Mouse (Mus musculus) midbrain, embryonic 14.5 days (tissue): ENCODE measurements at regions not wholly inside any gene's neighbourhood (a gene's known extent, or its start where the extent isn't known, plus 50 kb on each side); places are given as distances from the start of the nearest gene placed in this dataset.

Experiments
- ATAC-seq: fragments of 200-750 bp; cut with Nextera tagmentation; 2 replicates; pipeline ENCODE4 v1.8.0; 2017; ENCODE audit warnings: moderate number of reproducible peaks, moderate library complexity; ENCODE audit not compliant: low FRiP score, low TSS enrichment
- DNase-seq: peaks from one replicate; pipeline ENCODE4 v3.0.0-alpha.2; 2015
- H3K27ac ChIP-seq: fragments of 300-500 bp; sonication (generic); replicated peaks from 2 replicates; pipeline ENCODE4 v1.5.1; 2014; ENCODE audit warnings: mild to moderate bottlenecking, low read depth, low read length, moderate library complexity
- H3K27me3 ChIP-seq: fragments of 300-500 bp; sonication (generic); 2 replicates; pipeline ENCODE4 v1.6.1; 2014; ENCODE audit warnings: low read length, control low read depth, mixed read lengths; ENCODE audit not compliant: control insufficient read depth, insufficient read depth
- H3K36me3 ChIP-seq: fragments of 300-500 bp; sonication (generic); 2 replicates; pipeline ENCODE4 v1.6.1; 2014; ENCODE audit warnings: low read length, control low read depth; ENCODE audit not compliant: control insufficient read depth, insufficient read depth
- H3K4me1 ChIP-seq: fragments of 300-500 bp; sonication (generic); 2 replicates; pipeline ENCODE4 v1.6.1; 2014; ENCODE audit warnings: mild to moderate bottlenecking, antibody characterized with exemption, low read length, control low read depth; ENCODE audit not compliant: control insufficient read depth, insufficient read depth
- H3K4me2 ChIP-seq: fragments of 300-500 bp; sonication (generic); 2 replicates; pipeline ENCODE4 v1.6.1; 2014; ENCODE audit warnings: mild to moderate bottlenecking, low read length, moderate library complexity
- H3K4me3 ChIP-seq: fragments of 300-500 bp; sonication (generic); replicated peaks from 2 replicates; pipeline ENCODE4 v1.5.1; 2014; ENCODE audit warnings: low read depth, low read length
- H3K9ac ChIP-seq: fragments of 300-500 bp; sonication (generic); replicated peaks from 2 replicates; pipeline ENCODE4 v1.6.1; 2014; ENCODE audit warnings: mild to moderate bottlenecking, low read length, moderate library complexity
- H3K9me3 ChIP-seq: fragments of 300-500 bp; sonication (generic); 2 replicates; pipeline ENCODE4 v1.6.1; 2016; ENCODE audit warnings: low read length, control low read depth, mixed read lengths; ENCODE audit not compliant: control insufficient read depth
- WGBS: fragments of 180-500 bp; shearing (Covaris S2); extraction: QIAGEN DNeasy Blood & Tissue Kit; methylation state at CpG from one replicate; pipeline ENCODE4 v1.1.7; 2014; 5-methylcytosine and 5-hydroxymethylcytosine counted together

DNA sequence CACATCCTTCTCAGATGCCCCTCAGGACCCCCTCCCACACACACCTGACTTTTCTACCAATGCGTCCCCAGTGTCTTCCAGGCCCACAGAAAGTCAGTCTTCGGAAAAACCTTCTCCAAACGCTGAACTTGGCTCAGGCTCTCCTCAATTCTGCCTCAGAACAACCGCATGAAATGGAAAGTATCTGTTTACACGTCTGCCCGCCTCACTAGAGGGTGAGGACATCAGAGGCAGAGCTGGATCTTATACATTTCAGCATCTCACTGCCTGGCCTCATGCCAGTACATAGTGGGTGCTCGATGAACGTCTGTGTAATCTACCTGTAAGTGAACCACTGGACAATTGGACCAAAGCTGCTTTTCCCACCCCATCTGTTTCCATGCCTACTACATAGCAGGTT, 189.1 kb upstream of the 4930412O13Rik start:
- Histone ChIP-seq H3K9ac (no peak overlapping the region), H3K4me3 (no peak overlapping the region), H3K4me2 (no peak overlapping the region), H3K9me3 (no peaks in the 10 kb centered on the region), H3K36me3 (no peaks in the 10 kb centered on the region), H3K4me1 (no peaks in the 10 kb centered on the region), H3K27ac (no peak overlapping the region), H3K27me3 (no peaks in the 10 kb centered on the region)
- DNase-seq (no peak), ATAC-seq (no peak)
- 86% methylated on average over 8 of the region's 8 CpGs for WGBS

GRCm38 (mm10) chr2:9693351-9693750, 187.7 kb upstream of the 4930412O13Rik start:
- ATAC-seq (no peak), DNase-seq (no peak)
- Histone ChIP-seq H3K27ac (no peak overlapping the region), H3K4me2 (no peak overlapping the region), H3K9me3 (no peaks in the 10 kb centered on the region), H3K4me3 (no peak overlapping the region), H3K36me3 (no peaks in the 10 kb centered on the region), H3K4me1 (no peaks in the 10 kb centered on the region), H3K9ac (no peak overlapping the region), H3K27me3 (no peaks in the 10 kb centered on the region)
- WGBS, result 84% methylated on average over 9 of the region's 9 CpGs

DNA sequence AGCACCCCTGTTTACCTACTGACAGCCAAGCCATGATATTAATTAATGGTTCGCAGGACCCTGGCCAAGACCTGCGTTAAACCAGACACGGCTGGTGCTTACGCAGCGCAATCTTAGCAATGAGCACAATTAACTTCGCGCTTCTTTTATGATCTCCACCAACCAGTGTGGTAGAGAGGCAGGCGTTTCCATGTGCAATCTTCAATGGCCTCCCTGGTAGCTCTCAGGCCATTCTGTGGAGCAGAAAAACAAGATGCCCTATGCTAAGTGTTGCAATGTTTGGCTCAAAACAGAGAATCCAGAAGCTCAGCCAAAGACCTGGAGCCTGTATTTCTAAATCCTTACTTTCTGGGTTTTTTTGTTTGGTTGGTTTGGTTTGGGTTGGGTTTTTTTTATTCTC, 186.9 kb upstream of the 4930412O13Rik start:
- Histone ChIP-seq H3K27me3 (no peaks in the 10 kb centered on the region), H3K27ac (no peak overlapping the region), H3K4me3 (no peak overlapping the region), H3K9ac (no peak overlapping the region), H3K36me3 (no peaks in the 10 kb centered on the region), H3K4me1 (no peaks in the 10 kb centered on the region), H3K4me2 (no peak overlapping the region), H3K9me3 (no peaks in the 10 kb centered on the region)
- ATAC-seq, result no peak
- 90% methylated on average over 8 of the region's 8 CpGs for WGBS
- DNase-seq, result no peak

DNA sequence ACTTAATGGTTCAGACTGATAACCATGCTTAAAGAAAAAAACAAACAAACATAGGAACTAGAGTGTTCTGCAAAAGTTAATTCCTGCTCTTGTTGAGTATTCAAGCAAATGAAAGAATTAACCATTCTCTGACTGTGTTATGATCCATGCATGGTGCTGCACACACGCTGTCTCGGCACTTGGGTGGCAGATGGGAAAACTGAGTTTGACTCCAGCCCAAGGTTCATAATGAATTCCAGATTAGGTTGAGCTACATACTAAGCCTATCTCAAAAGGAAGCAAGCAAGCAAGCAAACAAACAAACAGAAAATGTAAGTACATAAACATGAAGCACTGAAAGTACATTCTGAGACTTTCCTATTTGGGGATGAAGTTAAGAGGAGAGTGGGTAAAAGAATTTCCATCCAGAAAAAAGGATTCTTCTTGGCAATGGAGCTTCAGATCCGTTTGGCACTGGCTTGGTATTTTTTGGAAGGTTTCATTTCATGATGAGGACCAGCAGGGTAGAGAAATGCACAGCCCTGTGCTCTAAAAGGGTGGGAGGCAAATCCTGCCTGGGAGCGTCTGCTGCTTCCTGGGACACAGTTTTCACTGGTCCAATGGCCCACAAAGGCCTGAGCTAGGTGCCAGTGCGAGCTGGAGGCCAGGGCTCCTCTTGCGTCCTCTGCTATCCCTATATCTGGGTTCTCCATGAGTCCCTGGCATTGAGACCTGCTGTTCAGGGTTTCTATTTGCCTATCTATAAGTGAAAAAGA, 183.3 kb upstream of the 4930412O13Rik start:
- WGBS, result 82% methylated on average over 6 of the region's 6 CpGs
- Histone ChIP-seq H3K9me3 (no peaks in the 10 kb centered on the region), H3K4me3 (no peak overlapping the region), H3K9ac (no peak overlapping the region), H3K4me1 (no peaks in the 10 kb centered on the region), H3K27ac (no peak overlapping the region), H3K27me3 (no peaks in the 10 kb centered on the region), H3K36me3 (no peaks in the 10 kb centered on the region), H3K4me2 (no peak overlapping the region)
- DNase-seq, result no peak
- ATAC-seq, result no peak

DNA sequence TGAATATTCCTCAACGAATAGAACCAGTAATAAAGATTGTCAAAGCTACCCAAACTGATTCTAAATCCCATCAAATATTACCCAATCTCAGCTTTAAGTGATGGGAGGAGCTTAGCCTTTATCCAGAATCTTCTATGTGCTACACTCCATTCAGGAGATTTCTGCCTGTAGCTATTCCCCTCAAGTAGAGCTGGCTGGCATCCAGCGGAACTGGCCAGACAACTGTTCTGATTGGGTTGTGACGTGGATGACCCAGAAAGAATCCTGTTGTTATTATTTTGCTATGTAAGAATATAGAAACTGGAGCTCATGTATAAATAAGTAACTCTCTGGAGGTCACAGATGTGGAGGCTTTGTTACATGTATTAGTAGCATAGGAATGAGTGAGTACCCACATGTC, 176.8 kb upstream of the 4930412O13Rik start:
- 86% methylated on average over 3 of the region's 3 CpGs for WGBS
- H3K4me3 ChIP-seq, result no peak overlapping the region
- no peak overlapping the region for H3K27ac ChIP-seq
- ATAC-seq (no peak), DNase-seq (no peak)
- no peaks in the 10 kb centered on the region for H3K36me3 ChIP-seq
- no peak overlapping the region for H3K4me2 ChIP-seq
- H3K4me1 ChIP-seq, result no peaks in the 10 kb centered on the region
- H3K9me3 ChIP-seq, result no peaks in the 10 kb centered on the region
- no peak overlapping the region for H3K9ac ChIP-seq
- no peaks in the 10 kb centered on the region for H3K27me3 ChIP-seq

- Histone ChIP-seq H3K27ac (no peak overlapping the region), H3K9me3 (no peaks in the 10 kb centered on the region), H3K4me1 (no peaks in the 10 kb centered on the region), H3K27me3 (no peaks in the 10 kb centered on the region), H3K4me2 (no peak overlapping the region), H3K4me3 (no peak overlapping the region), H3K36me3 (no peaks in the 10 kb centered on the region), H3K9ac (no peak overlapping the region)
- ATAC-seq, result no peak
- 82% methylated on average over 7 of the region's 7 CpGs for WGBS
- DNase-seq, result no peak
These were observed 171.6 kb upstream of the 4930412O13Rik start for GRCm38 (mm10) chr2:9709466-9709865.

DNA sequence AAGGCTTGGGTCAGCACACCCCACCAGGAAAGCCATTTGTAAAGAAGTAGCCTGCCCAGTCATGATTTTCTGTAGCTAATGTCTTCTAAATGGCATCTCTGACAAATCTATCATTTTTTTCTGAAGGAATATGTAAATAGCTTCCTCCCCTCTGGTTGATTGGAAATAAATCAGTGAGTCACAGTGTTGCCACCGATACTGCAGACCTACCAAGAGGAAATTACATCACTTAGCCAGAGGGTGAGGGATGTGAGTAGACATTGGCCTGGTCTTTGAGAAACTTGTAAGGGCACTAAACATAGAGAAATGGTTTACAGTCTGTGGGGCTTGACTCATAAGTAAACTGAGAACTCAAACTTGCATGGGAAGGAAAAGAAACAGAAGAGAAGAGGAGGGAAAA, 163.1 kb upstream of the 4930412O13Rik start:
- Histone ChIP-seq H3K9ac (no peak overlapping the region), H3K4me2 (no peak overlapping the region), H3K4me3 (no peak overlapping the region), H3K27ac (no peak overlapping the region), H3K4me1 (no peaks in the 10 kb centered on the region), H3K36me3 (no peaks in the 10 kb centered on the region), H3K9me3 (no peaks in the 10 kb centered on the region), H3K27me3 (no peaks in the 10 kb centered on the region)
- ATAC-seq (no peak), DNase-seq (no peak)
- 90% methylated on average over 1 of the region's 1 CpGs for WGBS

- H3K4me3 ChIP-seq, result no peak overlapping the region
- H3K4me2 ChIP-seq, result no peak overlapping the region
- no peaks in the 10 kb centered on the region for H3K4me1 ChIP-seq
- WGBS, result 91% methylated on average over 7 of the region's 7 CpGs
- H3K27me3 ChIP-seq, result no peaks in the 10 kb centered on the region
- H3K9me3 ChIP-seq, result no peaks in the 10 kb centered on the region
- no peak for DNase-seq
- H3K27ac ChIP-seq, result no peak overlapping the region
- H3K36me3 ChIP-seq, result no peaks in the 10 kb centered on the region
- ATAC-seq, result no peak
- no peak overlapping the region for H3K9ac ChIP-seq
These were observed 147.8 kb upstream of the 4930412O13Rik start for GRCm38 (mm10) chr2:9733243-9733642.

DNA sequence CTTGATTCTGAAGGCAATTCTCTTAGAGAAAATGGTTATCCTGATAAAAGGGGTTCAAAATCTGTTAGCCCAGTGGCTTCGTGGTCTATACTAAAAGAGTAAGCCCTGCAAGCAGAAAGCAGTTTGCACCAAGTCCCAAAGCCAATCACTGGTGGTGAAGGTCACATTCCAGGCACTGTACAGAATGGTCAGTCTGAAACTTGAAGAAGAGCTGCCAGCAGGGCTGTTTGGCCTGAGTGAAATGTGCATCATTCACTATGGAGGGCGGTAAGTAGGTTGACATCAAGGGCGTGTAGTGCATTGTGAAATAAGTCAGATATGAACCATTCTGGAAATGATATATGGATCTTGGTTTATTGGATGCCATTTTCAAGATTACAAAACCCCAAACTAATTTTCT, 136.9 kb upstream of the 4930412O13Rik start:
- H3K9ac ChIP-seq, result no peak overlapping the region
- ATAC-seq (no peak), DNase-seq (no peak)
- no peak overlapping the region for H3K4me3 ChIP-seq
- no peak overlapping the region for H3K4me2 ChIP-seq
- no peak overlapping the region for H3K27ac ChIP-seq
- no peaks in the 10 kb centered on the region for H3K4me1 ChIP-seq
- no peaks in the 10 kb centered on the region for H3K27me3 ChIP-seq
- no peaks in the 10 kb centered on the region for H3K36me3 ChIP-seq
- H3K9me3 ChIP-seq, result no peaks in the 10 kb centered on the region
- 90% methylated on average over 3 of the region's 3 CpGs for WGBS
